Mouse (Mus musculus): Measurements from ENCODE around the gene Gm5795. TPM values are rescaled to one million over a fixed set of nuclear protein-coding genes. Genes with fewer than 3 reads are reported as not detected.
"Not testable (repeated sequence)": the region's sequence is repeated elsewhere in the genome, so short reads cannot be mapped to it uniquely, and the experiment has no call there.

The Gm5795 gene
- polyA plus RNA-seq (2015; fragmentation: Nextera tagmentation; extraction: Ambion mirVana), result not detected in 2 replicates

GRCm38 (mm10) chr14:3187955-3188354, at the start of gene Gm5795:
TSS of gene Gm5795 (plus strand) at chr14:3188255.
- DNase-seq (ENCODE audit: low spot score), result not testable (repeated sequence)

GRCm38 (mm10) chr14:3208272-3209152, 20.5 kb downstream of the Gm5795 start, which contains the start of gene D830030K20Rik:
TSS of gene D830030K20Rik (plus strand) at chr14:3208488.
- not testable (repeated sequence) for DNase-seq (ENCODE audit: low spot score)

GRCm38 (mm10) chr14:3209367-3209766, 21.3 kb downstream of the Gm5795 start:
- not testable (repeated sequence) for DNase-seq (ENCODE audit: low spot score)

Other genes with a start within 250 kb of the Gm5795 start
- gene Gm2888, start 158.3 kb upstream of the Gm5795 start, polyA plus RNA-seq (2015; fragmentation: Nextera tagmentation; extraction: Ambion mirVana), result not detected in 2 replicates
- gene Gm2897, start 139.0 kb upstream of the Gm5795 start, polyA plus RNA-seq (2015; fragmentation: Nextera tagmentation; extraction: Ambion mirVana), result 0.10 TPM in 1 of 2 replicates, not detected in the other
- gene Gm10340, start 54.3 kb upstream of the Gm5795 start, polyA plus RNA-seq (2015; fragmentation: Nextera tagmentation; extraction: Ambion mirVana), result not detected in 2 replicates
- 0.54 and 1.2 TPM in 2 replicates for gene D830030K20Rik, start 20.2 kb downstream of the Gm5795 start, polyA plus RNA-seq (2015; fragmentation: Nextera tagmentation; extraction: Ambion mirVana)
- gene Gm2956, start 144.4 kb downstream of the Gm5795 start, polyA plus RNA-seq (2015; fragmentation: Nextera tagmentation; extraction: Ambion mirVana), result not detected in 2 replicates
- gene Gm10413, start 206.8 kb downstream of the Gm5795 start, polyA plus RNA-seq (2015; fragmentation: Nextera tagmentation; extraction: Ambion mirVana), result 0.14 TPM in 1 of 2 replicates, not detected in the other
- gene Gm10409, start 224.4 kb downstream of the Gm5795 start, polyA plus RNA-seq (2015; fragmentation: Nextera tagmentation; extraction: Ambion mirVana), result 0.21 and 0.22 TPM in 2 replicates
- not detected in 2 replicates for gene Gm3005, start 239.8 kb downstream of the Gm5795 start, polyA plus RNA-seq (2015; fragmentation: Nextera tagmentation; extraction: Ambion mirVana)